Mouse (Mus musculus) liver, postnatal 0 days (tissue): ENCODE measurements around the gene Prpf4.

Experiments
- CTCF ChIP-seq: sonication (generic); IDR thresholded peaks from 2 replicates; pipeline ENCODE4 v1.5.1; 2016; ENCODE audit warnings: antibody characterized with exemption, low read depth
- EP300 ChIP-seq: IDR thresholded peaks from 2 replicates; pipeline ENCODE4 v1.6.1; 2016; ENCODE audit warnings: antibody characterized with exemption, low read depth, mild to moderate bottlenecking

- no peak for TF ChIP-seq CTCF
- no peak for TF ChIP-seq EP300
These were observed 46.6 kb upstream of the Prpf4 start for GRCm38 (mm10) chr4:62361997-62362396.
